Mouse (Mus musculus) left cerebral cortex, postnatal 14 days (tissue): ENCODE measurements around the gene Elmo1. TPM values are rescaled to one million over a fixed set of nuclear protein-coding genes. Genes with fewer than 3 reads are reported as not detected.

Experiments
- DNase-seq, 2 experiments: peaks; one replicate each; pipeline ENCODE4 v3.0.0; 2021 to 2022; ENCODE audit warnings: low spot score in 2 of 2, mixed read lengths in 1 of 2
- intact Hi-C: fragments of 180-260 bp; cut with DNase I; formaldehyde crosslinking; loops from one replicate; pipeline ENCODE4 v1.15.1; 2025
- total RNA-seq, 2 experiments: library from RNA; stranded (reverse); gene quantifications; 2 replicates each; pipeline ENCODE4 v1.2.3; 2021

Elmo1 gene
- total RNA-seq, 2 experiments from 2014 or later, result 48.1 to 52.2 TPM

- peak; percentile 37 to 48 for DNase-seq
- intact Hi-C loops, result loop anchor here (1.0 kb wide), 1 partner anchor 594 kb away; no protein-coding TSS in a partner anchor
Observed at GRCm38 (mm10) chr13:20292348-20292747, 202.0 kb downstream of the Elmo1 start.

- intact Hi-C loops, result loop anchor here (5.0 kb wide), 1 partner anchor 862 kb away; no protein-coding TSS in a partner anchor
- no peak for DNase-seq
Observed at GRCm38 (mm10) chr13:20295278-20295970, 205.0 kb downstream of the Elmo1 start.

- intact Hi-C loops, result loop anchor here (2.0 to 5.0 kb wide), 2 partner anchors 753 to 859 kb away; no protein-coding TSS in a partner anchor
- DNase-seq, result peak; percentile 54 to 83
Observed at GRCm38 (mm10) chr13:20297841-20298240, 207.4 kb downstream of the Elmo1 start.

GRCm38 (mm10) chr13:20299424-20299823 lies 209.0 kb downstream of the Elmo1 start:
- intact Hi-C loops, result loop anchor here (2.0 to 5.0 kb wide), 2 partner anchors 751 to 858 kb away; no protein-coding TSS in a partner anchor
- peak; percentile 57 to 66 for DNase-seq

GRCm38 (mm10) chr13:20300052-20300564 lies 209.7 kb downstream of the Elmo1 start:
- intact Hi-C loops, result no loop called here

GRCm38 (mm10) chr13:20300626-20301025 lies 210.2 kb downstream of the Elmo1 start:
- intact Hi-C loops, result no loop called here
- no peak for DNase-seq

More at GRCm38 (mm10) chr13:20300052-20300564, 209.7 kb downstream of the Elmo1 start:
- no peak for DNase-seq

- intact Hi-C loops, result no loop called here
- DNase-seq, result no peak
Observed at GRCm38 (mm10) chr13:20301760-20302159, 211.4 kb downstream of the Elmo1 start.

GRCm38 (mm10) chr13:20305621-20306020 lies 215.2 kb downstream of the Elmo1 start:
- DNase-seq, result no peak
- intact Hi-C loops, result no loop called here

GRCm38 (mm10) chr13:20306180-20307177 lies 216.1 kb downstream of the Elmo1 start:
- DNase-seq, result peak; percentile 60 to 85
- intact Hi-C loops, result no loop called here

GRCm38 (mm10) chr13:20307381-20307780 lies 217.0 kb downstream of the Elmo1 start:
- no peak for DNase-seq
- intact Hi-C loops, result no loop called here

- intact Hi-C loops, result loop anchor here (1.0 to 10.0 kb wide), 4 partner anchors 159 to 722 kb away; no protein-coding TSS in a partner anchor
- DNase-seq, result peak; percentile 89 to 95
Observed at GRCm38 (mm10) chr13:20311612-20312011, 221.2 kb downstream of the Elmo1 start.

GRCm38 (mm10) chr13:20313345-20313744 lies 222.9 kb downstream of the Elmo1 start:
- intact Hi-C loops, result loop anchor here (5.0 to 10.0 kb wide), 2 partner anchors 291 to 624 kb away; no protein-coding TSS in a partner anchor
- no peak for DNase-seq

GRCm38 (mm10) chr13:20316139-20316538 lies 225.7 kb downstream of the Elmo1 start:
- no peak for DNase-seq
- intact Hi-C loops, result loop anchor here (10.0 kb wide), 1 partner anchor 289 kb away; no protein-coding TSS in a partner anchor

GRCm38 (mm10) chr13:20318615-20319219 lies 228.3 kb downstream of the Elmo1 start:
- no peak for DNase-seq
- intact Hi-C loops, result loop anchor here (10.0 kb wide), 1 partner anchor 286 kb away; no protein-coding TSS in a partner anchor

- no peak for DNase-seq
- intact Hi-C loops, result no loop called here
Observed at GRCm38 (mm10) chr13:20320232-20320631, 229.8 kb downstream of the Elmo1 start.

GRCm38 (mm10) chr13:20323478-20323877 lies 233.1 kb downstream of the Elmo1 start:
- no peak for DNase-seq
- intact Hi-C loops, result no loop called here

- no peak for DNase-seq
- intact Hi-C loops, result no loop called here
Observed at GRCm38 (mm10) chr13:20327064-20327463, 236.7 kb downstream of the Elmo1 start.

- no peak for DNase-seq
- intact Hi-C loops, result no loop called here
Observed at GRCm38 (mm10) chr13:20327975-20328374, 237.6 kb downstream of the Elmo1 start.

GRCm38 (mm10) chr13:20328672-20329071 lies 238.3 kb downstream of the Elmo1 start:
- DNase-seq, result no peak
- intact Hi-C loops, result no loop called here
